Mouse (Mus musculus): ENCODE results near the gene Rbfox3.

DNA sequence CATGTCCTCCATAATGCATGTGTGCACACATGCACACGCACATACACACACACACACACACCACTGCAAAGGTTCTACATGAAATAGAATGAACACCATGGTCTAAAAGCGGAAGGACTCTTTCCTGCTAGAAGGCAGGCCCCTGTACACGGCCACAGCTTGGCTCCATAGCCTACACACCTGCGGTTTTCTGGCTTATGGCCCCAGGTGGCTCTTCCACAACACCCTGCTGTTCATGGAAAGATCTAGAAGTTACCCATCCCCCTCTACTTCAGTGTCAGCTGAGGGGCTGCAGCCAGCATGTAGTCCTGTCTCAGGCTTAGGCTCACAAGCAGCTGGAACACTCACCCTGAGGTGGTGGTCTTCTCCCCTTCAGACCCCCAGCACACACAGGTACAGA is 140.0 kb downstream of the Rbfox3 start:
- TF ChIP-seq TCF12 (IDR thresholded peaks at IDR 0.05; ENCODE audit: insufficient read depth, poor library complexity, severe bottlenecking) (no peak), POLR2A (IDR thresholded peaks at IDR 0.05; ENCODE audit: insufficient read length, low read depth) (no peak), MYOD1 (IDR thresholded peaks at IDR 0.05; ENCODE audit: control insufficient read depth in 1 of 3, insufficient read length in 2 of 3, low read depth in 2 of 3) (no peak), REST (IDR thresholded peaks at IDR 0.05; ENCODE audit: insufficient read depth, insufficient read length) (no peak)

All from myocyte (in vitro differentiated cells).